Mouse (Mus musculus) MEL (cell line): Measurements from ENCODE around the gene AU018091. TPM values are rescaled to one million over a fixed set of nuclear protein-coding genes. Genes with fewer than 3 reads are reported as not detected.
A peak's percentile ranks its signal among the peaks of the same experiment; 100 is the strongest.

Experiments
- DNase-seq: peaks from one replicate; pipeline ENCODE4 v3.0.0; 2011; ENCODE audit warnings: low read depth, low spot score
- H3K27ac ChIP-seq: 2 replicates; pipeline ENCODE4 v1.5.1; 2012; ENCODE audit warnings: low read depth, mild to moderate bottlenecking, control low read depth, low read length, moderate library complexity; ENCODE audit not compliant: control insufficient read depth
- H3K27me3 ChIP-seq, 2 experiments: fragments of 150-350 bp in 1 of 2; sonication (generic) in 1 of 2; 2 replicates each; pipeline ENCODE4 v1.6.1; 2012; ENCODE audit warnings: low read length in 2 of 2, mild to moderate bottlenecking in 2 of 2, improper control_type of control experiment in 1 of 2, moderate library complexity in 1 of 2; ENCODE audit not compliant: insufficient read depth in 2 of 2, control insufficient read depth in 1 of 2
- H3K36me3 ChIP-seq, 2 experiments: 2 replicates each; pipeline ENCODE4 v1.6.1; 2012 to 2014; ENCODE audit warnings: low read length in 2 of 2, improper control_type of control experiment in 1 of 2, inconsistent platforms in 1 of 2, mild to moderate bottlenecking in 1 of 2; ENCODE audit not compliant: insufficient read depth in 2 of 2, control insufficient read depth in 1 of 2
- H3K4me1 ChIP-seq, 2 experiments: fragments of 150-350 bp in 1 of 2; sonication (generic) in 1 of 2; 2 replicates each; pipeline ENCODE4 v1.6.1; 2012; ENCODE audit warnings: low read length in 2 of 2, improper control_type of control experiment in 1 of 2, mild to moderate bottlenecking in 1 of 2; ENCODE audit not compliant: insufficient read depth in 2 of 2, control insufficient read depth in 1 of 2
- H3K4me3 ChIP-seq, 2 experiments: fragments of 150-350 bp in 1 of 2; sonication (generic) in 1 of 2; 2 replicates each; pipeline ENCODE4 v1.5.1; 2012; ENCODE audit warnings: low read depth in 2 of 2, low read length in 2 of 2, mild to moderate bottlenecking in 2 of 2, moderate library complexity in 2 of 2, control low read depth in 1 of 2, improper control_type of control experiment in 1 of 2; ENCODE audit not compliant: control insufficient read depth in 1 of 2, insufficient read depth in 1 of 2
- H3K79me2 ChIP-seq: 2 replicates; pipeline ENCODE4 v1.6.1; 2012; ENCODE audit warnings: mild to moderate bottlenecking, low read length, moderate library complexity; ENCODE audit not compliant: control insufficient read depth, poor library complexity, insufficient read depth
- H3K9ac ChIP-seq: 2 replicates; pipeline ENCODE4 v1.6.1; 2012; ENCODE audit warnings: low read depth, mild to moderate bottlenecking, control low read depth, low read length, moderate library complexity; ENCODE audit not compliant: control insufficient read depth, poor library complexity, severe bottlenecking
- H3K9me3 ChIP-seq: fragments of 150-350 bp; sonication (generic); replicated peaks from 2 replicates; pipeline ENCODE4 v1.6.1; 2012; ENCODE audit warnings: mild to moderate bottlenecking, low read length, improper control_type of control experiment, moderate library complexity; ENCODE audit not compliant: insufficient read depth
- CHD2 ChIP-seq: IDR thresholded peaks from 2 replicates; pipeline ENCODE4 v1.6.1; 2011; ENCODE audit warnings: low read length, improper control_type of control experiment
- CTCF ChIP-seq, 3 experiments: IDR thresholded peaks in 2 of 3; conservative IDR thresholded peaks in 1 of 3; 2 replicates each; pipeline ENCODE4 v1.5.1; 2011 to 2012; ENCODE audit warnings: low read length in 3 of 3, low read depth in 2 of 3, mild to moderate bottlenecking in 2 of 3, improper control_type of control experiment in 1 of 3, inconsistent platforms in 1 of 3, mixed read lengths in 1 of 3, moderate library complexity in 1 of 3; ENCODE audit not compliant: control insufficient read depth in 1 of 3, insufficient read depth in 1 of 3, poor library complexity in 1 of 3, severe bottlenecking in 1 of 3
- E2F4 ChIP-seq: IDR thresholded peaks from 2 replicates; pipeline ENCODE4 v1.6.1; 2011; ENCODE audit warnings: low read depth, low read length, improper control_type of control experiment, borderline replicate concordance
- ELF1 ChIP-seq: IDR thresholded peaks from 2 replicates; pipeline ENCODE4 v1.6.1; 2014; ENCODE audit warnings: low read depth, mild to moderate bottlenecking, inconsistent platforms, low read length, improper control_type of control experiment, moderate library complexity
- ETS1 ChIP-seq: IDR thresholded peaks from 2 replicates; pipeline ENCODE4 v1.6.1; 2012; ENCODE audit warnings: low read depth, mild to moderate bottlenecking, inconsistent platforms, low read length, improper control_type of control experiment, moderate library complexity
- GABPA ChIP-seq: IDR thresholded peaks from 2 replicates; pipeline ENCODE4 v1.6.1; 2012; ENCODE audit warnings: low read depth, mild to moderate bottlenecking, inconsistent platforms, low read length, improper control_type of control experiment, moderate library complexity
- GATA1 ChIP-seq: IDR thresholded peaks from 2 replicates; pipeline ENCODE4 v1.6.1; 2011; ENCODE audit warnings: low read depth, low read length, improper control_type of control experiment
- HCFC1 ChIP-seq: IDR thresholded peaks from 2 replicates; pipeline ENCODE4 v1.6.1; 2012; ENCODE audit warnings: low read depth, mild to moderate bottlenecking, inconsistent platforms, low read length, improper control_type of control experiment, moderate library complexity
- JUND ChIP-seq: IDR thresholded peaks from 2 replicates; pipeline ENCODE4 v1.6.1; 2011; ENCODE audit warnings: low read depth, mild to moderate bottlenecking, improper control_type of control experiment, low read length
- MAFK ChIP-seq: IDR thresholded peaks from 2 replicates; pipeline ENCODE4 v1.6.1; 2011; ENCODE audit warnings: low read depth, mild to moderate bottlenecking, low read length, improper control_type of control experiment, borderline replicate concordance
- MAZ ChIP-seq: IDR thresholded peaks from 2 replicates; pipeline ENCODE4 v1.6.1; 2012; ENCODE audit warnings: low read depth, mild to moderate bottlenecking, inconsistent platforms, low read length, improper control_type of control experiment
- MEF2A ChIP-seq: IDR thresholded peaks from 2 replicates; pipeline ENCODE4 v1.6.1; 2014; ENCODE audit warnings: low read depth, mild to moderate bottlenecking, inconsistent platforms, low read length, improper control_type of control experiment; ENCODE audit not compliant: poor library complexity, insufficient replicate concordance, severe bottlenecking; ENCODE audit errors: extremely low read depth
- MXI1 ChIP-seq: IDR thresholded peaks from 2 replicates; pipeline ENCODE4 v1.6.1; 2011; ENCODE audit warnings: mild to moderate bottlenecking, low read depth, low read length, improper control_type of control experiment
- MYB ChIP-seq: IDR thresholded peaks from 2 replicates; pipeline ENCODE4 v1.6.1; 2011; ENCODE audit warnings: mild to moderate bottlenecking, low read depth, low read length, improper control_type of control experiment
- MYC ChIP-seq: IDR thresholded peaks from 2 replicates; pipeline ENCODE4 v1.6.1; 2011; ENCODE audit warnings: low read depth, mild to moderate bottlenecking, low read length, improper control_type of control experiment, moderate library complexity
- NELFE ChIP-seq: IDR thresholded peaks from 2 replicates; pipeline ENCODE4 v1.6.1; 2011; ENCODE audit warnings: low read depth, low read length, improper control_type of control experiment
- NRF1 ChIP-seq: IDR thresholded peaks from 2 replicates; pipeline ENCODE4 v1.6.1; 2014; ENCODE audit warnings: low read depth, mild to moderate bottlenecking, inconsistent platforms, low read length, improper control_type of control experiment, moderate library complexity; ENCODE audit not compliant: poor library complexity, insufficient read depth, severe bottlenecking
- POLR2AphosphoS2 ChIP-seq: IDR thresholded peaks from 2 replicates; pipeline ENCODE4 v1.6.1; 2011; ENCODE audit warnings: low read length, improper control_type of control experiment
- RAD21 ChIP-seq: IDR thresholded peaks from 2 replicates; pipeline ENCODE4 v1.6.1; 2011; ENCODE audit warnings: mild to moderate bottlenecking, low read depth, low read length, improper control_type of control experiment
- SMC3 ChIP-seq: IDR thresholded peaks from 2 replicates; pipeline ENCODE4 v1.6.1; 2011; ENCODE audit warnings: low read depth, low read length, improper control_type of control experiment
- ZC3H11A ChIP-seq: IDR thresholded peaks from 2 replicates; pipeline ENCODE4 v1.6.1; 2012; ENCODE audit warnings: low read depth, mild to moderate bottlenecking, inconsistent platforms, low read length, improper control_type of control experiment
- ZMIZ1 ChIP-seq: IDR thresholded peaks from 2 replicates; pipeline ENCODE4 v1.6.1; 2012; ENCODE audit warnings: low read depth, mild to moderate bottlenecking, inconsistent platforms, low read length, improper control_type of control experiment, moderate library complexity
- polyA plus RNA-seq, 2 experiments: library from polyadenylated mRNA; stranded (reverse) in 1 of 2; unstranded in 1 of 2; fragments of >175 nt in 1 of 2; fragments of >200 nt in 1 of 2; gene quantifications; 2 replicates each; pipeline versions ENCODE4 v1.2.1 to v1.2.4; 2012; ENCODE audit warnings: low replicate concordance in 2 of 2, low read depth in 1 of 2; ENCODE audit not compliant: insufficient read length in 2 of 2, insufficient read depth in 1 of 2, missing spikeins in 1 of 2
- total RNA-seq: library from RNA; depleted of rRNA; stranded (reverse); fragments of 300-350 nt; gene quantifications from 2 replicates; pipeline ENCODE4 v1.2.3, GENCODE M21; 2012

Gene AU018091
- total and polyA plus RNA-seq, 3 experiments = not detected

DNA sequence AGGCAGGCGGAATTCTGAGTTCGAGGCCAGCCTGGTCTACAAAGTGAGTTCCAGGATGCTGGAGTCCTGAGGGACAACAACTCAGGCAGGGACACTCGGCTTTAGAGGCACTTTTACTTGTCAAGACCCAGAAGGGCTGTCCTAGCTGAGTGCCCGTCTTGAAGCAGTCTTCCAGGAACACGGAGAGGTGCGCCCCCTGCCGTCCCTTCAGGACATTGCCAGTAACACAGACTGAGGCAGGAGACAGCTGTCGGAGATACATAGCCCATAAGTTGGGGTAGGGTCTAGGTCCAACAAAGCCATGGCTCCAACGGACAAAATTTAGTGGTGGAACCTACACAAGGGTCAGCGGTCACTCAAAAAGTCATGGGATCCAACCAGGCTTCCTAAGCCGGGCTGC, 29.9 kb upstream of the AU018091 start:
- no peaks in the 10 kb centered on the region for H3K36me3 ChIP-seq
- no peak overlapping the region for H3K9ac ChIP-seq
- H3K27ac ChIP-seq = no peak overlapping the region
- peak; percentile 52 for DNase-seq
- no peak for TF ChIP-seq MYB
- TF ChIP-seq RAD21 = peak; percentile 30
- 0 out of 2 replicates have a peak, but pooled peaks have one; percentile 6 for TF ChIP-seq SMC3
- no peak for TF ChIP-seq ELF1
- no peak for TF ChIP-seq E2F4
- peak in 2 of 3 experiments; percentile 34 to 47; a peak in 5 of 6 replicates for TF ChIP-seq CTCF (IDR thresholded peaks at IDR 0.05 in 2 of 3, conservative IDR thresholded peaks at IDR 0.05 in 1 of 3; ENCODE audit: control insufficient read depth in 1 of 3, insufficient read depth in 1 of 3, low read depth in 2 of 3, low read length in 3 of 3, poor library complexity in 1 of 3, severe bottlenecking in 1 of 3)
- no peak for TF ChIP-seq MAZ
- TF ChIP-seq ETS1 = no peak
- no peak for TF ChIP-seq NRF1
- no peak for TF ChIP-seq CHD2
- TF ChIP-seq, all 39 proteins: peak for 3
- no peaks in the 10 kb centered on the region for H3K79me2 ChIP-seq
- no peak overlapping the region for H3K4me3 ChIP-seq
- H3K27me3 ChIP-seq = no peaks in the 10 kb centered on the region
- H3K9me3 ChIP-seq = no peaks in the 10 kb centered on the region
- no peaks in the 10 kb centered on the region for H3K4me1 ChIP-seq

DNA sequence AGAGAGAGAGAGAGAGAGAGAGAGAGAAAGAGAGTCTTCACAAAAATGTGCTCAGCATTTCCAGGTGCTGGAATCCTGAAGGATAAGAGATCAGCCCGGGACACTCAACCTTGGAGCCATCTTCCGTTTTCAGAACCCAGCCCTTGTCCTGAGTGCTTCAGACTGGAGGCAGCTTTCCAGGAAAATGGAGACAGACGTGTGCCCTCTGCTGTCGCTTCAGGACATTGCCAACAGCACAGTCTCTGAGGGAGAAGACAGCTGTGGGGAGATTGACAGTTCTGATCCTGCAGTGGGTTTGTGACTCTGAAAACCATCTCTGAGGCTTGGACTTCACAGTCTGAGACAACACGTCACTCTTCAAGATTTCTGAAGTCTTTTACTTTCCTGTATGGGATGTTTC, 26.8 kb upstream of the AU018091 start:
- DNase-seq = no peak
- Histone ChIP-seq H3K4me1 (no peaks in the 10 kb centered on the region), H3K79me2 (no peaks in the 10 kb centered on the region), H3K27me3 (no peaks in the 10 kb centered on the region), H3K9ac (no peak overlapping the region), H3K27ac (no peak overlapping the region), H3K36me3 (no peaks in the 10 kb centered on the region), H3K9me3 (no peaks in the 10 kb centered on the region), H3K4me3 (no peak overlapping the region)
- TF ChIP-seq ELF1 = no peak
- TF ChIP-seq ZMIZ1 = no peak

DNA sequence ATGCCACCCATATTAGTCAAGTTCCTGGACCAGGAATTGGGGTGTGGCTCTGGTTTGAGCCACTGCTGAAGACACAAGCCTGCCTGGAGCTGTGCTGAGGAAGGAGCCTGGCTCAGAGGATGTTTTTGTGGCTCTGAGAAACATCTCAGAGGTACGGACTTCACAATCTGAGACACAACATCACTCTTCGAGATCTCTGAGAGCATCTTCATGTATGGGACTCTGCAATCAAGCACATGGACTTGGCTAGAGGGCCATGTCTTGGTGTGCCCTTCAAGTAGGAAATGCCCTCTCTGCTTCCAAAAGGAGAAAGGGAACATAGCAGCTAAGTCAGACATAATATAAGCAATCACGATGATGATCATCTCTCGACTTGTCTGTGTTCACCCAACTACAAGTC, 25.5 kb upstream of the AU018091 start:
- no peaks in the 10 kb centered on the region for H3K4me1 ChIP-seq
- H3K9me3 ChIP-seq = no peaks in the 10 kb centered on the region
- H3K36me3 ChIP-seq = no peaks in the 10 kb centered on the region
- H3K4me3 ChIP-seq = no peak overlapping the region
- H3K79me2 ChIP-seq = no peaks in the 10 kb centered on the region
- no peak overlapping the region for H3K9ac ChIP-seq
- H3K27ac ChIP-seq = no peak overlapping the region
- DNase-seq = no peak
- TF ChIP-seq MEF2A (no peak), SMC3 (no peak), CHD2 (no peak), CTCF (IDR thresholded peaks at IDR 0.05 in 2 of 3, conservative IDR thresholded peaks at IDR 0.05 in 1 of 3; ENCODE audit: control insufficient read depth in 1 of 3, insufficient read depth in 1 of 3, low read depth in 2 of 3, low read length in 3 of 3, poor library complexity in 1 of 3, severe bottlenecking in 1 of 3) (no peak), MXI1 (no peak), MYB (no peak), NELFE (no peak), GABPA (no peak), NRF1 (no peak), MYC (no peak), JUND (no peak), MAFK (no peak), ZC3H11A (no peak), GATA1 (no peak), HCFC1 (no peak), POLR2AphosphoS2 (no peak)
- H3K27me3 ChIP-seq = no peaks in the 10 kb centered on the region
